Mouse (Mus musculus) megakaryocyte, embryonic 14.5 days (primary cell): ENCODE results near the gene Ccdc126. TPM values are rescaled to one million over a fixed set of nuclear protein-coding genes. Genes with fewer than 3 reads are reported as not detected.

Experiments
- H3K27me3 ChIP-seq: replicated peaks from 2 replicates; pipeline ENCODE3; 2012; ENCODE audit warnings: inconsistent platforms
- H3K36me3 ChIP-seq: replicated peaks from 2 replicates; pipeline ENCODE3; 2012; ENCODE audit warnings: low read length, inconsistent platforms, mixed read lengths
- H3K4me1 ChIP-seq: 2 replicates; pipeline ENCODE4 v1.6.1; 2012; ENCODE audit warnings: inconsistent platforms
- H3K4me3 ChIP-seq: replicated peaks from 2 replicates; pipeline ENCODE3; 2012; ENCODE audit warnings: moderate library complexity, mild to moderate bottlenecking, inconsistent platforms
- H3K9me3 ChIP-seq: 2 replicates; pipeline ENCODE4 v1.6.1; 2012; ENCODE audit warnings: inconsistent platforms
- FLI1 ChIP-seq: IDR thresholded peaks from 2 replicates; pipeline ENCODE4 v1.6.1; 2012; ENCODE audit warnings: low read length, inconsistent platforms, mixed read lengths
- GATA1 ChIP-seq: IDR thresholded peaks from 3 replicates; pipeline ENCODE4 v1.6.1; 2012; ENCODE audit warnings: mixed read lengths, low read length, inconsistent platforms, borderline replicate concordance
- polyA plus RNA-seq: library from polyadenylated mRNA; stranded (reverse); fragments of >175 nt; gene quantifications from 2 replicates; pipeline ENCODE4 v1.2.3, GENCODE M21; 2012; ENCODE audit warnings: low replicate concordance; ENCODE audit not compliant: insufficient read depth

Gene Ccdc126
- polyA plus RNA-seq, 1 experiment, result 0.92 TPM

GRCm38 (mm10) chr6:49339145-49339544, 20.1 kb downstream of the Ccdc126 start:
- Histone ChIP-seq H3K36me3 (peaks cover 45% of the 10 kb centered on the region), H3K4me1 (peaks cover 17% of the 10 kb centered on the region), H3K9me3 (no peaks in the 10 kb centered on the region), H3K27me3 (no peaks in the 10 kb centered on the region), H3K4me3 (no peak overlapping the region)
- TF ChIP-seq GATA1 (no peak), FLI1 (no peak)

- H3K4me3 ChIP-seq, result peak overlapping the region; percentile 57
- H3K9me3 ChIP-seq, result no peaks in the 10 kb centered on the region
- peaks cover 23% of the 10 kb centered on the region for H3K4me1 ChIP-seq
- H3K36me3 ChIP-seq, result peaks cover 12% of the 10 kb centered on the region
- TF ChIP-seq FLI1 (no peak), GATA1 (no peak)
- no peaks in the 10 kb centered on the region for H3K27me3 ChIP-seq
These were observed 24.8 kb downstream of the Ccdc126 start for GRCm38 (mm10) chr6:49343737-49344469.

- Histone ChIP-seq H3K9me3 (peaks cover 7% of the 10 kb centered on the region; the same call in 1 of the 2 replicates), H3K4me3 (peak overlapping the region; percentile 3), H3K4me1 (no peaks in the 10 kb centered on the region), H3K27me3 (peaks cover 6% of the 10 kb centered on the region), H3K36me3 (no peaks in the 10 kb centered on the region)
- TF ChIP-seq GATA1 (no peak), FLI1 (no peak)
These were observed 30.8 kb downstream of the Ccdc126 start for GRCm38 (mm10) chr6:49349826-49350225.

GRCm38 (mm10) chr6:49354613-49355012, 35.5 kb downstream of the Ccdc126 start:
- H3K9me3 ChIP-seq, result peaks cover 7% of the 10 kb centered on the region; the same call in 1 of the 2 replicates
- H3K4me3 ChIP-seq, result no peak overlapping the region
- no peaks in the 10 kb centered on the region for H3K36me3 ChIP-seq
- H3K27me3 ChIP-seq, result peaks cover 11% of the 10 kb centered on the region
- TF ChIP-seq GATA1 (no peak), FLI1 (no peak)
- H3K4me1 ChIP-seq, result no peaks in the 10 kb centered on the region

DNA sequence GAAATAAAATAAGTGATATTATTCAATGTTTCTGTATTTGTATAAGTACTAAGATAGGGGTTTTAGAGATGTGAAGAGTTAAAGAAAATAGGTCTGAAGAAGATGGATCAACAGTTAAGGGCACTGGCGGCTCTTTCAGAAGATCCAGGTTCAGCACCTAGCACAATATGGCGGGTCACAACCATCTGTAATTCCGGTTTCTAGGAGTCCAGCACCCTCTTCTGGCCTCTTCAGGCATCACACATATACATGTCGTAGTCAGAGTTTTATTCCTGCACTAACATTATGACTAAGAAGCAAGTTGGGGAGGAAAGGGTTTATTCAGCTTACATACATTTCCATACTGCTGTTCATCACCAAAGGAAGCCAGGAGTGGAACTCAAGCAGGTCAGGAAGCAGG, 36.1 kb downstream of the Ccdc126 start:
- TF ChIP-seq GATA1, result no peak
- TF ChIP-seq FLI1, result no peak
- H3K36me3 ChIP-seq, result no peaks in the 10 kb centered on the region
- no peaks in the 10 kb centered on the region for H3K4me1 ChIP-seq
- 0 out of 2 replicates have a peak, but pooled peaks cover 3% of the 10 kb centered on the region for H3K9me3 ChIP-seq
- H3K27me3 ChIP-seq, result peaks cover 7% of the 10 kb centered on the region
- no peak overlapping the region for H3K4me3 ChIP-seq

- TF ChIP-seq GATA1 (no peak), FLI1 (no peak)
- H3K36me3 ChIP-seq, result no peaks in the 10 kb centered on the region
- peaks cover 5% of the 10 kb centered on the region for H3K27me3 ChIP-seq
- H3K9me3 ChIP-seq, result no peaks in the 10 kb centered on the region
- H3K4me3 ChIP-seq, result no peak overlapping the region
- H3K4me1 ChIP-seq, result no peaks in the 10 kb centered on the region
These were observed 41.3 kb downstream of the Ccdc126 start for GRCm38 (mm10) chr6:49360420-49360819.

- no peaks in the 10 kb centered on the region for H3K9me3 ChIP-seq
- no peaks in the 10 kb centered on the region for H3K36me3 ChIP-seq
- peak within 1 kb of the TSS; percentile 94 for H3K4me3 ChIP-seq
- TF ChIP-seq FLI1 (no peak), GATA1 (no peak)
- no peaks in the 10 kb centered on the region for H3K27me3 ChIP-seq
- peaks cover 21% of the 10 kb centered on the region for H3K4me1 ChIP-seq
These were observed 48.3 kb downstream of the Ccdc126 start, which contains the start of gene Fam221a for GRCm38 (mm10) chr6:49367159-49368054. TSS of gene Fam221a (plus strand) at chr6:49367739.

GRCm38 (mm10) chr6:49368212-49368611, 49.1 kb downstream of the Ccdc126 start:
- Histone ChIP-seq H3K4me1 (peaks cover 21% of the 10 kb centered on the region), H3K4me3 (peak overlapping the region; percentile 94), H3K27me3 (no peaks in the 10 kb centered on the region), H3K36me3 (no peaks in the 10 kb centered on the region), H3K9me3 (no peaks in the 10 kb centered on the region)
- TF ChIP-seq GATA1 (no peak), FLI1 (no peak)

DNA sequence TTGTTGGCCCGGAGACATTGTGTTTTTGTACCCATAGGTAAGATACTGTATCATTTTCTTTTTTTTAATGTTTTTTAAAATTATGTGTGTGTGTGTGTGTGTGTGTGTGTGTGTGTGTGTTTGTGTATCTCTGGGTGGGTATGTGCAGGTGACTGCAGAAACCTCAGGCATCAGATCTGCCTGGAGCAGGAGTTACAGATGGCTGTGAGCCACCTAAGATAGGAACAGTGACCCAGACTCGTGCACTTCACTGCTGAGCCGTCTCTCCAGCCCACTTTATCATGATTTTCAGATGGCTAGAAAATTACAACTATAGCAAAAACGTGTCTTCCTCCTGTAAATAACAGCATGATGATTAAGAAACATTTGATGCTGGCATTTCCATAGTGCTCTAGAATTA, 53.6 kb downstream of the Ccdc126 start:
- TF ChIP-seq FLI1, result no peak
- TF ChIP-seq GATA1, result no peak
- Histone ChIP-seq H3K9me3 (no peaks in the 10 kb centered on the region), H3K4me1 (peaks cover 13% of the 10 kb centered on the region), H3K36me3 (no peaks in the 10 kb centered on the region), H3K4me3 (no peak overlapping the region), H3K27me3 (no peaks in the 10 kb centered on the region)
